Mouse (Mus musculus) E14TG2a.4 (cell line): ENCODE results near the gene Zdhhc22.

Source experiments
- CTCF ChIP-seq: conservative IDR thresholded peaks from 2 replicates; pipeline ENCODE4 v1.5.1; 2014; ENCODE audit warnings: low read length
- NANOG ChIP-seq: IDR thresholded peaks from 2 replicates; pipeline ENCODE4 v1.6.1; 2014; ENCODE audit warnings: borderline replicate concordance, low read length, mixed read lengths
- POU5F1 ChIP-seq: IDR thresholded peaks from 2 replicates; pipeline ENCODE4 v1.6.1; 2014; ENCODE audit warnings: low read length, borderline replicate concordance

DNA sequence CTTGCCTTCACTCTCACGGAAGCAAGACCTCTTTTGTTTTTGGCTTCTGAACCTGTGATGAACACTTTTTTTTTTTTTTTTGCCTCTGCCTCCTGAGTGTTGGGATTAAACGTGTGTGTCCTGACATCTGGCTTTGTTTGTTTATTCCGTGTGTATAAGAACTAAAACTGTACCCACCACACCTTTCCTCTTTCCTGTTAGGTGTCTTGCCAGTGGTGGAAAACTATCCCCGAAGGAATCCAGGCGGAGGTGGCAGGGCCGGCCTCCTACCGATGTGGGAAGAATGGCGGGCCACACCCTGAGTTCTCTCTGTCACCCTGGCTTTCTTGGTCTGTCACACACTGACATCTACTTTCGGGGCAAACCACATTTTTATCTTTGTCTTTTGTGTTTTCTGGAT is 51.7 kb downstream of the Zdhhc22 start:
- no peak for TF ChIP-seq CTCF
- no peak for TF ChIP-seq NANOG
- no peak for TF ChIP-seq POU5F1
